Mouse (Mus musculus) embryo, embryonic 11 days (tissue): ENCODE results near the gene Gpcpd1.

Experiments
- DNase-seq: peaks from one replicate; pipeline ENCODE4 v3.0.0-alpha.2; 2015

Gene Gpcpd1

DNA sequence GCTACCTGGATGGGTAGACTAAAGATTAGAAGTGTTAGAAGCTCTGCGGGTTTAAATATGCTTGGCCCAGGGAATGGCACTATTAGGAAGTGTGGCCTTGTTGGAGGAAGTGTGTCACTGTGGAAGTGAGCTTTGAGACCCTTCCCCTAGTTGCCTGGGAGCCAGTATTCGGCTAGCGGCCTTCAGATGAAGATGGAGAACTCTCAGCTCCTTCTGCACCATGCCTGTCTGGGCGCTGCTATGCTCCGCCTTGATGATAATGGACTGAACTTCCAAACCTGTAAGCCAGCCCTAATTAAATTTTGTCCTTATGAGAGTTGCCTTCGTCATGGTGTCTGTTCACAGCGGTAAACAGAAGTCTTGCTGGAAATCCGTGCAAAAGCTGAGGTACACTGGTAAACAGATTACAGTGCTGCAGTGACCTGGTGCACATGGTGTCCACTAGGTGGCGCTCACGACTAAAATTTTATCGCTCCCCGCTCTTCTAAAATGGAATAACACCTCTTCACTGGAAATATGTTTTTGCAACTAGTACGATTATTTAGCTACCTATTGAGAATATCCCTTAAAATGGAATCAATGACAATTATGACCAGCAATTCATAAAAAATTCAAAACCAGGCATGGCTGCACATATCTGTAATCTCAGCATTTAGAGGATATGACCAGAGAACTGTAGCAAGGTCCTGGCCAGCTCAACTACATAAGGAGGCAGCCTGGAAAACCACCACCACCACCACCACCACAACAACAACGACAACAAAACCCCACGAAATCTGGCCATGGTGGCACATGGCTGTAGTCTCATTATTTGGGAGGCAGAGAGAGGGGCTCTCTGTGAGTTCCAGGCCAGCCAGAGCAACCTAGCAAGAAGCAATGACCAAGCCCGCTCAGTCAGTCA lies 71.1 kb downstream of the Gpcpd1 start:
- peak; percentile 87 for DNase-seq

GRCm38 (mm10) chr2:132515607-132516006 lies 71.9 kb downstream of the Gpcpd1 start:
- no peak for DNase-seq

DNA sequence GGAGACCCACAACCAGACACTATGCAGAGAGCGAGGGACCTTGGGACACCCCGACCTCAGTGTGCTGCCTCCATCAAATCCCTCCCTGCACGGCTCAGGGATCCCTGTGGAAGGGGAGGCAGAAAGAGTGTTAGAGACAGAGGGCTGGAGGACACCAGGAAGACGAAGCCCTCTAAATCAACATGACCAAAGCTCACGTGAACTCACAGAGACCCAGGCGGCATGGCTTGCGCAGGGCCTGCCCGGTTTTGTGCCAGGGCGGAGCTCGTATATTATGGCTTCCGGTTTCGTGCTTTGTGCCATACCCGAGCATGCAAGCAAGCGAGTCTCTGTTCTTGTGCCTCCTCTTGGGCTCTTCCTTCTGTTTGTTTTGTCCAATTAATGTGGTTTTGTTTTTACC lies 72.5 kb downstream of the Gpcpd1 start:
- no peak for DNase-seq

DNA sequence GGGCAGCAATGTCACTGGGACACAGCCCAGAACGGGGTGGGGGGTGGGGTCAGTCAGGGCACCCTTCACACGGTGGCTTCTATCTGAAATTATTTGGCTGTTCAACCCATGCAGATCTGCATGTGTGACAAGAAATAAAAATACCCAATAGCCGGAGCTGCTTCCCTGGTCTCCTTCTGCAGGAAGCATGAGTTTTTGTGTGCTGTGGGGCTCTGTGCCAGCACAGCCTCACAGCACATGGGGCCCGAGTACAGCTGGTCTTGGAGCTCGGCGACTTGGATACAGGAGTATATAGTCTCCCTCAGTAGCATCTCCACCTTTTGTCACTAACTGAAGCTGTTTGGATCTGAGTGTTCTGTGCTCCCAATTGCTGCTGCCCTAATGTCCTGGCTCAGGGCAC lies 73.2 kb downstream of the Gpcpd1 start:
- DNase-seq: no peak

DNA sequence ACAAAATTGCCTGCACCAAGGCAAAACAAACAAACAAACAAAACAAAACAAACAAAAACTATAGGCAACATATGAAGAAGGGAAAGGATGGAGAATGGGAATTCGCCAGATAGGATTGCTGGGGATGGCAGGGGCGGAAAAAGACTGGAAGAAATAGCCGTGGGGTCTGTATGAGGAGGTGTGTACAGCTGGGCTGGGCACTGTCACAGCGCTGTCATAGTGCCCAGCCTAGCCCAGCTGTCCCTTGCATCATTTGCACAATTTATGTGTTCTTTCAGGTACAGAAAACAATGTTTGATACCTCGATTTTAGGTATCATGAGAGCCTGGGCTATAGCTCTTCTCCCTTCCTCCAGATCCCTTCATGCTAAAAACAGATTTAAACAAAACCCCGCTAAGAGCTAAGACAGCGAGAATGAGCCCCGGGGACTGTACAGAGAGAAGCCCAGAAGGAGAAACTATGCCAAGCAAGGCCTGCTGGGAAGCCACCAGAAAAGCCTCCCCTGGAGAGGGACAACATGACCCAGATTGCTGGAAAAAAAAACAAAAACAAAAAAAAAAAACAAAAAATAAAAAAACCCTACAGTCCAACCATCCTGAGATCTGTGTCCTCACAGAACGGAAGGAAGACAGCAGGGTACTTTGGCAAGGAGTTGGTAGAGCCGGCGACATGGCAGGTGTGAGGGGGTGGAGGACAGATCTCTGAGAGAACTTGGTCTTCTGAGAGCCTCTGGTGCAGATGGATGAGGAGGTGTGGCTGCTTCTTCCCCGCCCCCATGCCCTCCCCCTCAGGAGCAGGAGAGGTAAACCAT lies 74.0 kb downstream of the Gpcpd1 start:
- DNase-seq: no peak

DNA sequence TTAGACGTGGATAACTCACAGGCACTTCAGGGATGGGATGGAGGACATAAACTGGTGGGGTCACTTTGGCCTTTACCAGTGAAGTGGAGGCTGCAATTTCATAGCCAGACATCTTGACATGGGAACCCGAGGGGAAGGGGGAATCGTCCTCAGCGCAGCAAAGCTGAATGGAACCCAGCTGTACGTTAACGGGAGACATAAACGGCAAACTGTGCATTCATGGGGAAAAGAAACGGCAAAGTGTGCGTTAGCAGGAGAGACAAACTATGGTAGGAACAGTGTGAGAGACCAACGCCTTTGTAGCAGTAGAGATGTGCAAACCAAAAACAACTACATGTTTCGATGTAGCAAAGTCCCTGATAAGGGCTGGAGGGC lies 74.6 kb downstream of the Gpcpd1 start:
- no peak for DNase-seq

DNA sequence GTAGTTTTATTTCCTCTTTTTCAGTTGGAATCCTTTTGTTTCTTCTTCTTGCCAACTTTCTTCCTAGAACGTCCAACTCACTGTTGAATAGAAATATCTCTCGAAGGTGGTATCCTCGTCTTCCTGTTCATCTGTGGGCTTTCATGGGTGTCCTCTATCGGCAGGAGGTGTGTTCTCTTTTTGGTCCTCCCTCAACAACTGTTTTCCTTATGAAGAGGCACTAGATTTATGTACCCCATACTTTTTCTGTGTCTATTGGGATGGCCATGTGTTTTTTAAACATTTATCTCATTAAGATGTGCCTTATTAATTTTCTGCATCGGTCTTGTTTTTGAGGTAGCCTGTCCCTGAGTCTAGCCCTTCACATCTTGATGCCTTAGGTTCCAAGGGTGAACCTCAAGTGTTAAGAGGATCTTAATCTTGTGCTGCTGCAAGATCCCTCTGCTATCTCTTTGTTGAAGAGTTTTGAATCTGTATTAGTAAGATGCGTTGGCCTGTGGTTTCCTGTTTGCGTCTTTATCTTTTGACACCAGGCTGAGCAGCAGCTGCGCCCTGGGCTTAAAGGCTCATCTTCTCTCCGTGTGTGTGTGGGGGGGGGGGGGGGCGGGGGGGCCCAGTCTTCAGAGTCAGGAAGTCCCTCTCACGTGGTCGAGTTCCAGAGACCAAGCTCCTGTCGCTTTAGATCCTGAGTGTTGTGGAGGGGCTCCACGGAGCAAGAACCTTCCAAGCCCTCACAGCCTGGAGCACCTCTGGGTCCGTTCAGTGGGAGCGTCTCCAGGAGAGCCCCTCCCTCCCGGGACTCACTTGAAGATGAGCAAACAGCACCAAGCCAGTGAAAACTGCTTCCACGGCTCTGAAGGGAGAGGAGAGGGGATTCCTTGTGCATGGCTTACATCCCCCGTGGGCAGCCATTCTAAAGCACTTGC lies 75.2 kb downstream of the Gpcpd1 start:
- DNase-seq: no peak

DNA sequence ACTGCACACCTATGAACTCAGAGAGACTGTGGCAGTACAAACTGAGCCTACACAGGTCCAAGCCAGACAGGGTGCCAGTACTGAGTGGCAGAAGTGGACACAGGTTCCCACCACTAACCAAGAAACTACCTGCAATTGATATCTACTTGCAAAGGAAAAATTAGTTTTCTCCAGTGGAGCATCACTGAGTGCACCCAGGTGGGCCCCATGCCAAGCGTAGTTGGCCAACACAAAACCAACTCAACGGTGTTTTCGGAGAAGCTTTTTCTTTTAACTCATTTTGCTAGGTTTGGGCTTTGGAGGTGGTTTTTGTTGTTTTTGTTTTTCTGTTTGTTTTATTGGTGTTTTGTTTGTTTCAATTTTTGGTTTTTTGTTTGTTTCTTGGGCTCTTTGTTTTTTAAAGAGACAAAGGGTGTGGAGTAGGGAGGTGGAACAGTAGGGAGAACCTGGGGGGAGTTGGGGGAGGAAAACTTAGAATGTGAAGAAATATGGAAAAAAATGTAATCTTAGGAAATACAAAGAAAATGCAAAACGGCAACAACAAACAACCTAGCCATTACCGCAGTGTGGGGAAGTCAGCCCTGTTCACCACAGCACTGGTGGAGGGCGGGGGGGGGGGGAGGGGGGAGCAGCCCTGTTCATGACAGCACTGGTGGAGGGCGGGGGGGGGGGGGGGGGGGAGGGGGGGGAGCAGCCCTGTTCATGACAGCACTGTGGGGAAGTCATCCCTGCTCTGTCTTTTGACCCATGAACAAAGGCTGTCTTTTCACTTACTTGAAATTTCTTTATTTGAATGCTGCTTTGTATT lies 76.3 kb downstream of the Gpcpd1 start:
- no peak for DNase-seq

GRCm38 (mm10) chr2:132509714-132510113 lies 77.8 kb downstream of the Gpcpd1 start:
- no peak for DNase-seq

- DNase-seq: no peak
Measured at GRCm38 (mm10) chr2:132509261-132509660, 78.3 kb downstream of the Gpcpd1 start.

DNA sequence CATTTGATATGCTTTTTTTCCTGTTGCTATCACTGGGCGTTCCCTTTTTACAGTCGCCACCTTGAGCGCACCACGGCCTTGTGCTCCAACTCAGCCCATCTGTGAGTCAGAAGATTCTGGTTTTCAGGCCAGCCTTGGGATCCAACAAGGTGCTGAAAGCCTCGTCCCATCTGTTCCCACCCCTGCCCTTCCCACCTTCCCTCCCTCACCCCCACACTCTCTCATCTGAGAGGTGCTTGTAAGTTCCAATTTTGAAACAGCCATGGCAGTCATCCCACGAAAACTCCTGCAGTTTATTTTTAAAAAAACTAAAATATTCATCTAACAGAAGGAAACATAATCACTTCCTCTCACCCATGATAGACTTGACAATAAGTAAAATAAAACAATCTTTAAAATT lies 80.0 kb downstream of the Gpcpd1 start:
- no peak for DNase-seq

GRCm38 (mm10) chr2:132507091-132507490 lies 80.4 kb downstream of the Gpcpd1 start:
- peak; percentile 25 for DNase-seq

DNA sequence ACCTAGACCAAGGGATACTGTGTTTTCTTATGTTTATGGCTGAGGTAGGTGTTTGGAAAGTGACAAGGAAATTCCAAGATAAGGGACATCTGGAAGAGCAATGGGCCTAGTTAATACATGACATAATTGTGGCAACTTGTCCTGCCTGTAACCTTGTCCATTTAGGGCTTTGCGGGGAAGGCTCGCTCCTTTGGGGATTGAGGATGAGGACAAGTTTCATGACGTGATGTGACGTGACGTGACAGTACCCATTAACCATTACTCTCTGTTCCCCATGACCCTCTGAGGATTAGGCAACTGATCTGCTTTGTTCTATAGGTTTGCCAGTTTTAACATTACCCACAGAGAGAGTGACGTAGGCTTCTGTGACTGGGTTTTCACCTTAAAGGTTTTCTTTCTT lies 81.7 kb downstream of the Gpcpd1 start:
- DNase-seq: no peak

- DNase-seq: no peak
Measured at GRCm38 (mm10) chr2:132498344-132498743, 89.2 kb downstream of the Gpcpd1 start.

DNA sequence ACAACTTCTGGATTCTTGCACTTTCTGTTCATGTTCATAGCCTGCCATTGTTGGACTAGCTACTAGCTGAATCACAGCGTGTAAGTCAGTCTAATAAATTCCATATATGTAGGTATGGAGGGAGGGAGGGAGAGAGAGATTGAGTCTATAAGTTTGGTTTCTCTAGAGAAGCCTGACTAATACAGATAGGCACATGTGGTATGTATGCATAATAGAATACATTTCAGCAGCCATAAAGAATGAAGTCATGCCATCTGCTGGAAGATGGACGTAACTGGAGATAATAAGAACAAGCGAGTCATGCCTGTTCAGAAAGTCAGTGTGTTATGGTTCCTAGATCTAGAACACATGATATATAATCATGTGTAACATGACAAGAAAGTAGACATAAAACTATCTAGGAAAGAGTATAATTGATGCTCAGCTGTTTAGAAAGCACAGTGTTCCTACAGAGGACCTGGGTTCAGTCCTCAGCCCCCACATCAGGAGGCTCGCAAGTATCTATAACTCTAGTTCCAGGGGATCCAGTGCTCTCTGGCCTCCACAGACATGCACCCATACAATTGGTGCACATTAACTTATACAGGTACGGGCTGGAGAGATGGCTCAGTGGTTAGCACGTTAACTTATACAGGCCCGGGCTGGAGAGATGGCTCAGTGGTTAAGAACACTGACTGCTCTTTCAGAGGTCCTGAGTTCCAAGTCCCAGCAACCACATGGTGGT lies 90.0 kb downstream of the Gpcpd1 start:
- no peak for DNase-seq

- DNase-seq: no peak
Measured at GRCm38 (mm10) chr2:132493184-132493583, 94.3 kb downstream of the Gpcpd1 start.

- DNase-seq: peak; percentile 67
Measured at GRCm38 (mm10) chr2:132485454-132485853, 102.1 kb downstream of the Gpcpd1 start.

DNA sequence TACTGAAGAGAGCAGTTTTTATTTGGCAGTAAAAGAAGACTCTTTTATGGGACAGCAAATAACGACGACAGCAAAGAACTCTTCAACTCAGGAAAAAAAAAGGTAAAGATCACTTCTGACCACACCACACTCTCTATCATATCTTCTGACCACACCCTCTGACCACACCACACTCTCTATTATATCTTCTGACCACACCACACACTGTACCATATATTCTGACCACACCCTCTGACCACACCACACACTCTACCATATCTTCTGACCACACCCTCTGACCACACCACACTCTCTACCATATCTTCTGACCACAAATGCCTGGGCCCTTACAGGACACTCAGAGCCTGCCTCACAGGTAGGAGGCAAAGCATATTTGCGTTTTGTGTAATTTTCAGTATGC lies 106.0 kb downstream of the Gpcpd1 start:
- DNase-seq: no peak
